Mouse (Mus musculus): Measurements from ENCODE around the gene Rpp25l. TPM values are rescaled to one million over a fixed set of nuclear protein-coding genes. Genes with fewer than 3 reads are reported as not detected.
A peak's percentile ranks its signal among the peaks of the same experiment; 100 is the strongest.

Rpp25l gene
- polyA plus RNA-seq, 1 experiment from 2014 or later = 38.0 TPM

- Histone ChIP-seq H3K4me1 (replicated peaks; ENCODE audit: control insufficient read depth, insufficient read depth) (peaks cover 8% of the 10 kb centered on the region), H3K4me2 (replicated peaks; ENCODE audit: low read depth) (no peak overlapping the region), H3K4me3 (ENCODE audit: low read depth, low read length) (no peak overlapping the region), H3K9me3 (ENCODE audit: control insufficient read depth, low read length) (no peaks in the 10 kb centered on the region), H3K9ac (ENCODE audit: low read length) (no peak overlapping the region), H3K36me3 (ENCODE audit: control insufficient read depth, insufficient read depth, low read length) (peaks cover 12% of the 10 kb centered on the region), H3K27me3 (ENCODE audit: control insufficient read depth, insufficient read depth, low read length) (no peaks in the 10 kb centered on the region), H3K27ac (replicated peaks) (no peak overlapping the region)
- ATAC-seq (ENCODE audit: low FRiP score, low TSS enrichment) (no peak), DNase-seq (ENCODE audit: low spot score) (no peak)
- WGBS = 77% methylated on average over 8 of the region's 8 CpGs
- TF ChIP-seq CTCF (IDR thresholded peaks at IDR 0.05; ENCODE audit: low read depth) (peak; percentile 1; the same call in 1 of the 2 replicates), EP300 (optimal IDR thresholded peaks at IDR 0.05) (no peak)
Observed at GRCm38 (mm10) chr4:41715082-41715481, 1.7 kb upstream of the Rpp25l start.

- no peak overlapping the region for H3K27ac ChIP-seq (replicated peaks)
- peak overlapping the region; percentile 86 for H3K4me2 ChIP-seq (replicated peaks; ENCODE audit: low read depth)
- peak overlapping the region; percentile 64; the same call in 1 of the 2 replicates for H3K4me3 ChIP-seq (ENCODE audit: low read depth, low read length)
- DNase-seq (ENCODE audit: low spot score) (peak; percentile 62), ATAC-seq (ENCODE audit: low FRiP score, low TSS enrichment) (0 out of 2 replicates have a peak, but pooled peaks have one; percentile 24)
- peaks cover 10% of the 10 kb centered on the region for H3K36me3 ChIP-seq (ENCODE audit: control insufficient read depth, insufficient read depth, low read length)
- peaks cover 8% of the 10 kb centered on the region for H3K4me1 ChIP-seq (replicated peaks; ENCODE audit: control insufficient read depth, insufficient read depth)
- H3K27me3 ChIP-seq (ENCODE audit: control insufficient read depth, insufficient read depth, low read length) = no peaks in the 10 kb centered on the region
- no peaks in the 10 kb centered on the region for H3K9me3 ChIP-seq (ENCODE audit: control insufficient read depth, low read length)
- 11% methylated on average over 8 of the region's 8 CpGs for WGBS
- TF ChIP-seq EP300 (optimal IDR thresholded peaks at IDR 0.05) (no peak), CTCF (IDR thresholded peaks at IDR 0.05; ENCODE audit: low read depth) (peak; percentile 88)
- H3K9ac ChIP-seq (ENCODE audit: low read length) = no peak overlapping the region
Observed at GRCm38 (mm10) chr4:41714276-41714675, 942 bp upstream of the Rpp25l start.

- Histone ChIP-seq H3K9ac (ENCODE audit: low read length) (peak overlapping the region; percentile 85), H3K36me3 (ENCODE audit: control insufficient read depth, insufficient read depth, low read length) (peaks cover 3% of the 10 kb centered on the region), H3K27me3 (ENCODE audit: control insufficient read depth, insufficient read depth, low read length) (no peaks in the 10 kb centered on the region), H3K9me3 (ENCODE audit: control insufficient read depth, low read length) (no peaks in the 10 kb centered on the region), H3K27ac (replicated peaks) (peak overlapping the region; percentile 26), H3K4me2 (replicated peaks; ENCODE audit: low read depth) (peak overlapping the region; percentile 86), H3K4me1 (replicated peaks; ENCODE audit: control insufficient read depth, insufficient read depth) (peaks cover 8% of the 10 kb centered on the region), H3K4me3 (ENCODE audit: low read depth, low read length) (peak overlapping the region; percentile 64)
- ATAC-seq (ENCODE audit: low FRiP score, low TSS enrichment) (no peak; the same call in 1 of the 2 replicates), DNase-seq (ENCODE audit: low spot score) (no peak)
- 33% methylated on average over 31 of the region's 31 CpGs for WGBS
- TF ChIP-seq CTCF (IDR thresholded peaks at IDR 0.05; ENCODE audit: low read depth) = no peak
- TF ChIP-seq EP300 (optimal IDR thresholded peaks at IDR 0.05) = no peak
Observed at GRCm38 (mm10) chr4:41712421-41713196, 725 bp downstream of the Rpp25l start.

GRCm38 (mm10) chr4:41711705-41712375 is 1.5 kb downstream of the Rpp25l start:
- DNase-seq (ENCODE audit: low spot score) = no peak
- no peak for ATAC-seq (ENCODE audit: low FRiP score, low TSS enrichment)
- H3K9me3 ChIP-seq (ENCODE audit: control insufficient read depth, low read length) = no peaks in the 10 kb centered on the region
- peaks cover 8% of the 10 kb centered on the region for H3K4me1 ChIP-seq (replicated peaks; ENCODE audit: control insufficient read depth, insufficient read depth)
- H3K9ac ChIP-seq (ENCODE audit: low read length) = peak overlapping the region; percentile 85
- H3K4me2 ChIP-seq (replicated peaks; ENCODE audit: low read depth) = peak overlapping the region; percentile 86
- H3K36me3 ChIP-seq (ENCODE audit: control insufficient read depth, insufficient read depth, low read length) = no peaks in the 10 kb centered on the region; the same call in 1 of the 2 replicates
- H3K4me3 ChIP-seq (ENCODE audit: low read depth, low read length) = peak overlapping the region; percentile 64
- H3K27me3 ChIP-seq (ENCODE audit: control insufficient read depth, insufficient read depth, low read length) = no peaks in the 10 kb centered on the region
- 68% methylated on average over 16 of the region's 16 CpGs for WGBS
- TF ChIP-seq CTCF (IDR thresholded peaks at IDR 0.05; ENCODE audit: low read depth) (no peak), EP300 (optimal IDR thresholded peaks at IDR 0.05) (no peak)
- H3K27ac ChIP-seq (replicated peaks) = no peak overlapping the region

- Histone ChIP-seq H3K4me2 (replicated peaks; ENCODE audit: low read depth) (no peak overlapping the region), H3K36me3 (ENCODE audit: control insufficient read depth, insufficient read depth, low read length) (no peaks in the 10 kb centered on the region), H3K27ac (replicated peaks) (no peak overlapping the region), H3K9me3 (ENCODE audit: control insufficient read depth, low read length) (no peaks in the 10 kb centered on the region), H3K4me1 (replicated peaks; ENCODE audit: control insufficient read depth, insufficient read depth) (peaks cover 8% of the 10 kb centered on the region), H3K4me3 (ENCODE audit: low read depth, low read length) (no peak overlapping the region), H3K9ac (ENCODE audit: low read length) (no peak overlapping the region), H3K27me3 (ENCODE audit: control insufficient read depth, insufficient read depth, low read length) (no peaks in the 10 kb centered on the region; the same call in 1 of the 2 replicates)
- WGBS = 57% methylated on average over 4 of the region's 4 CpGs
- ATAC-seq (ENCODE audit: low FRiP score, low TSS enrichment) (no peak), DNase-seq (ENCODE audit: low spot score) (no peak)
- TF ChIP-seq CTCF (IDR thresholded peaks at IDR 0.05; ENCODE audit: low read depth) = peak; percentile 50
- TF ChIP-seq EP300 (optimal IDR thresholded peaks at IDR 0.05) = no peak
Observed at GRCm38 (mm10) chr4:41710229-41710628, 3.1 kb downstream of the Rpp25l start.
